Mouse (Mus musculus): ENCODE data around the gene Fxr2.

DNA sequence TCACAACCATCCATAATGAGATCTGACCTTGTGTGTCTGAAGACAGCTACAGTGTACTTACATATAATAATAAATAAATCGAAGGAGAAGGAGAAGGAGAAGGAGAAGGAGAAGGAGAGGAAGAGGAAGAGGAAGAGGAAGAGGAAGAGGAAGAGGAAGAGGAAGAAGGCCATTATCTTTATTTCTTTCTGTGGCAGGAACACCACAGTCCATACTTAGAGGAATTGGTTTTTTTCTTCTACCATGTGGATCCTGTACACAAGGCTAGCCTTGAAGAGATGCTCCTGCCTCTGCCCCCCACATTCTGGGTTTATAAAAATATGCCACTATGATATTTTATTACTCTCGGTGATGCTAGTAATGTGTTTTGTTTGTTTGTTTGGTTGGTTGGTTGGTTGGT lies 26.0 kb upstream of the Fxr2 start:
- TF ChIP-seq CTCF (IDR thresholded peaks at IDR 0.05; ENCODE audit: control insufficient read depth, insufficient read depth, low read length) (no peak), POLR2A (IDR thresholded peaks at IDR 0.05; ENCODE audit: borderline replicate concordance, control insufficient read depth, low read depth, low read length) (no peak)
